Mouse (Mus musculus): Measurements from ENCODE around the gene Ch25h.

The Ch25h gene

GRCm38 (mm10) chr19:34468794-34469193 is 6.2 kb downstream of the Ch25h start:
- DNase-seq (ENCODE audit: low spot score in 2 of 2): no peak

GRCm38 (mm10) chr19:34468216-34468615 is 6.7 kb downstream of the Ch25h start:
- no peak for DNase-seq (ENCODE audit: low spot score in 2 of 2)

GRCm38 (mm10) chr19:34464453-34464852 is 10.5 kb downstream of the Ch25h start:
- no peak for DNase-seq (ENCODE audit: low spot score in 2 of 2)

GRCm38 (mm10) chr19:34461451-34462019 is 13.4 kb downstream of the Ch25h start:
- no peak for DNase-seq (ENCODE audit: low spot score in 2 of 2)

- DNase-seq (ENCODE audit: low spot score in 2 of 2): no peak
Measured at GRCm38 (mm10) chr19:34450784-34451370, 24.1 kb downstream of the Ch25h start.

- DNase-seq (ENCODE audit: low spot score in 2 of 2): no peak
Measured at GRCm38 (mm10) chr19:34448851-34449250, 26.1 kb downstream of the Ch25h start.

GRCm38 (mm10) chr19:34445410-34446012 is 29.5 kb downstream of the Ch25h start:
- DNase-seq (ENCODE audit: low spot score in 2 of 2): no peak

- DNase-seq (ENCODE audit: low spot score in 2 of 2): no peak
Measured at GRCm38 (mm10) chr19:34444785-34445184, 30.2 kb downstream of the Ch25h start.

GRCm38 (mm10) chr19:34441979-34442378 is 33.0 kb downstream of the Ch25h start:
- no peak for DNase-seq (ENCODE audit: low spot score in 2 of 2)

- no peak for DNase-seq (ENCODE audit: low spot score in 2 of 2)
Measured at GRCm38 (mm10) chr19:34435197-34435611, 39.8 kb downstream of the Ch25h start.

- no peak for DNase-seq (ENCODE audit: low spot score in 2 of 2)
Measured at GRCm38 (mm10) chr19:34431314-34431713, 43.6 kb downstream of the Ch25h start.

GRCm38 (mm10) chr19:34423783-34424335 is 51.1 kb downstream of the Ch25h start:
- DNase-seq (ENCODE audit: low spot score in 2 of 2): no peak
